19 mouse cellular contexts compared by ENCODE assay signal in the genomic region with DNA sequence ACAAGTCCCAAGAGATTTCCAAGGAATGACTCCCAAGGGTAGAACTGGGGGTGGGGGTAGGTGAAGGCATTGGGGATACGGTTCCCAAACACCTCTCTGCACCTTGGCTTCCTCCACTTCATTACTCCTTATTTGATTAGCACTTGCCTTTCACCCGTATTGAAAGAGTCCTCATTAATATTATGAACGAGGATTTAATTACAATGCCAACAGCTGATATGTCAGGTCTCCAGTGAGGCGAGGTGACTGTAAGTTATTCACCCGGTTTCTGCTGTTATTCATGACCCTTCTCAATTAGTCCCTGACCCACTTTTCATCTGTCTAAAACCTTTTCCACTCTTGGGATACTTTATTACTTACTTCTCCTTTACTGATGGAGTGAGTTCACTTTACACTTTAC.
"Had no signal": no experiment of that assay in that cellular context is flagged by ENCODE, and none has a peak within 500 bp of the region (broad histone marks: within the 10 kb centered on the region; RNA-seq: fewer than 3 reads in every experiment).

No protein-coding gene starts in this region.

- H3K9me3 ChIP-seq: limb, embryonic 10.5 days; limb, embryonic 13.5 days; liver, embryonic 12.5 days; liver, embryonic 15.5 days; lung, embryonic 15.5 days; midbrain, embryonic 12.5 days; neural tube, embryonic 13.5 days had no signal

- H3K27ac ChIP-seq: limb, embryonic 10.5 days; limb, embryonic 13.5 days; liver, embryonic 12.5 days; liver, embryonic 15.5 days; lung, embryonic 15.5 days; midbrain, embryonic 12.5 days; neural tube, embryonic 13.5 days had no signal

- H3K9ac ChIP-seq: limb, embryonic 13.5 days; liver, embryonic 12.5 days; liver, embryonic 15.5 days; lung, embryonic 15.5 days; midbrain, embryonic 12.5 days; neural tube, embryonic 13.5 days had no signal

- H3K27me3 ChIP-seq: limb, embryonic 13.5 days; liver, embryonic 15.5 days; lung, embryonic 15.5 days; midbrain, embryonic 12.5 days; neural tube, embryonic 13.5 days had no signal

- H3K4me3 ChIP-seq: limb, embryonic 10.5 days; limb, embryonic 13.5 days; liver, embryonic 12.5 days; liver, embryonic 15.5 days; lung, embryonic 15.5 days; midbrain, embryonic 12.5 days; myocyte; neural tube, embryonic 13.5 days had no signal

- H3K36me3 ChIP-seq: limb, embryonic 10.5 days; limb, embryonic 13.5 days; liver, embryonic 12.5 days; liver, embryonic 15.5 days; lung, embryonic 15.5 days; midbrain, embryonic 12.5 days; neural tube, embryonic 13.5 days had no signal

- H3K4me1 ChIP-seq: limb, embryonic 10.5 days; limb, embryonic 13.5 days; liver, embryonic 12.5 days; liver, embryonic 15.5 days had no signal

- ATAC-seq: liver, embryonic 12.5 days had no signal

- DNase-seq: kidney, adult 2 months; kidney, postnatal 10 days; kidney, postnatal 36 days; liver; lung, adult 18-20 months; lung, postnatal 10 days; lung, postnatal 36 days; right cerebral cortex, adult 18-20 months; right cerebral cortex, postnatal 14 days; right cerebral cortex, postnatal 4 days; thymus, postnatal 25 days had no signal

- H3K4me2 ChIP-seq: limb, embryonic 13.5 days; liver, embryonic 12.5 days; liver, embryonic 15.5 days; lung, embryonic 15.5 days; midbrain, embryonic 12.5 days; neural tube, embryonic 13.5 days had no signal
